Mouse (Mus musculus): ENCODE results near the gene Ugt1a6b.
"Not testable (repeated sequence)": the region's sequence is repeated elsewhere in the genome, so short reads cannot be mapped to it uniquely, and the experiment has no call there.

The Ugt1a6b gene

DNA sequence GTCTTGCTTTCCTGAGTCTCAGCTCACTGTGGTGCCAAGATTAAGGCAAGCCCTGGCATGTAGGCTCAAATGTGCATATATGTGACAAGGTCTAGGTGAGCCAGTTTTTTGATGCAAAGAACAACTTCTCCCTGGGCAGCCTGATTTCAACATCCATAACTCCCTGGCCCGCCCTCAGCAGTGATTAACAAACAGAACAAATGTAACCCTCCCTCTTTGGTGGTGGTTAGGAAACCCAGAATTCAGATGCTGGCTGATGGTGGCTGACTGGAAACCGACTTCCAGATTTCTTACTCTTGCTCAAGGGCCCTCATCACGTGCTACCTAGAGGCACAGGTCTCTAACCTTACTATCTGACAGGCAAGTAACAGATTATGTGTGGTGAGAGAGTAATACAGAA is at the start of gene Ugt1a6b:
Gene Ugt1a6b (plus strand): TSS at position 234 of the 400 bp plus-strand sequence.
- DNase-seq = not testable (repeated sequence)

DNA sequence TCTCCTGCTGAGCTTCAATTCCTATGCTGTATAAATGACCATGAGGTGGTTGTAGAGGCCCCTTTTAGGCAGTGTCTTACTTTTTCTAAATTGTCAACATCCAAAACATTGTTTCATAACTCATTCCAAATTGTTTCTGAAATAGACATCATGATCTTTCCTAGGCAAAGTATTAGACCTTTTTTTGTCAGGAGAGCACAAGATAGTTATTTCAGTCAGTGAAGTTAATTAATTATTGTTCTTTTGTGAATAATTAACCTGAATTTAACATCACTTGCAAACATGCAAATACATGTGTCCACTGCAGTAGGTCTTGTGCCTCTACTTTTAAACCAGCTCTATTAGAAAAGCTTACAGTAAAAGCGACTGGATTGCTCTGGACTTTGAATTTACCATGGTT is 48.0 kb upstream of the Ugt1a6b start, which contains the start of gene Ugt1a10:
Gene Ugt1a10 (plus strand): TSS at position 301 of the 400 bp plus-strand sequence.
- DNase-seq = no peak

DNA sequence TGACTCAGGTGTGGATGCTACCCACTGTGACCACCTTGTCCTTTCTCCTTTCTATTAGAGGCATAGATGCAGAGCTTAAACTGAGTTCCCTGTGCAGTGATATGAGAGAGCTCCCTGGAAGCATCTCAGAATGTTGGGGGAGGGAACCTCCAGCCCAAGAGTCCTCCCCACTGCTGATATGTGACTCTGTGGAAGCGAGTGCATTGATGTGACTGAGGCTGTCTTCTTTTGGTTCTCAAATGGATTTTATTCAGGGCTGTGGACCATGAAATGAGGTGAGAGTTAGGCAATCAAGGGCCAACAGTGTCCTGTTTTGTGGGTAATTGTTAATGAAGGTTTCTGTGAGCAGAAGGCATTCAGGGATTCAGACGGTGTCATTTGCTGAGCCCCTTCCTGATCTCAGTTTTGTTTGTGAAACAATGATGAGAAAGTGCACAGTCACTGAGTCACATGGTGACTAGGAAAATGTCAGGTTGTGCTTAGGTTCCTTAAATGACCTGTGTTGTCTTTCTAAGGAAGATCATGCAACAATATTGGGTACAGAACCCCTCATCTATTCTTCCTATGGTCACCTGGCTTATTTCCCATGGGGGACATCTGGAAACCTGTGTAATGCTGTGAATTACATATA is 36.5 kb upstream of the Ugt1a6b start:
- DNase-seq = not testable (repeated sequence)

DNA sequence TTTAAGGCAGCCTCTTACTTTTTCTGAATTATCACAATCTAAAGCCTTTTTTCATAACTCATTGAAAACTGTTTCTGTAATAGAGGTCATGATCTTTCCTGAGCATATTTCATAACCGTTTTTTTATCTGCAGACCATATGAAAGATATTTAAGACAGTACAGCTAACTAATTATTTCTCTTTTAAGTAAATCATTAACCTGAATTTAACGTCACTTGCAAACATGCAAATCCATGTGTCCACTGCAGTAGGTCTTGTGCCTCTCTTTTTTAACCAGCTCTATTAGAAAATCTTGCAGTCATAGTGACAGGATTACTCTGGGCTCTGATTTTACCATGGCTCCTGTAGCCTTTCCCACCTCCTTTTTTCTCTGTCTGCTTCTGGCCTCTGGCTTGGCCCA is 32.6 kb upstream of the Ugt1a6b start, which contains the start of gene Ugt1a9:
Gene Ugt1a9 (plus strand): TSS at position 306 of the 400 bp plus-strand sequence.
- no peak for DNase-seq

DNA sequence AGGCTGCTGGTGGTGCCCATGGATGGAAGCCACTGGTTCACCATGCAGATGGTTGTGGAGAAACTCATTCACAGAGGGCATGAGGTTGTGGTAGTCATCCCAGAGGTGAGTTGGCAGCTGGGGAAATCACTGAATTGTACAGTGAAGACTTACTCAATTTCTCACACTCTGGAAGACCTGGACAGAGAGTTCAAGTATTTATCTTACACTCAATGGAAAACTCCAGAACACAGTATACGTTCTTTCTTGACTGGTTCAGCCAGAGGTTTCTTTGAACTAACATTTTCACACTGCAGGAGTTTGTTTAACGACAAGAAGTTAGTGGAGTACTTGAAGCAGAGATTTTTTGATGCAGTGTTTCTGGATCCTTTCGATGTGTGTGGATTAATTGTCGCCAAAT is 32.1 kb upstream of the Ugt1a6b start:
- DNase-seq = no peak

DNA sequence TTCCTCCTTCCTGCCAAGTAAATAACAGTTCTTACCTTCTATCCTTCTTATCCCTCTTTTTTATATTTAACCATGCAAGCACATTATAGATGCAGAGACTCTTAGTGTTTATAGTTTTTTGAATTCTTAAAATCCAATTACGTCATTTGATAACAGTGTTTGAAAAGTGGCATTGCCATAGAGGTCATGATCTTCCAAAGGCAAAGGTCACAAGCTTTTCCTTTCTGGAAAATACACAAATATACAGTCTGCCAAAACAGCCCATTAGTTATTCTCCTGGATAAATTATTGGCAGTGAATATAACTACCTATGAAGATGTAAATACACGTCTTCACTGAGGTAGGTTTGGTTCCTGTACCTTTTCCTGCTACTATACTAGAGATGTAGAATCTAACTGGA is 28.6 kb upstream of the Ugt1a6b start:
- DNase-seq = no peak

DNA sequence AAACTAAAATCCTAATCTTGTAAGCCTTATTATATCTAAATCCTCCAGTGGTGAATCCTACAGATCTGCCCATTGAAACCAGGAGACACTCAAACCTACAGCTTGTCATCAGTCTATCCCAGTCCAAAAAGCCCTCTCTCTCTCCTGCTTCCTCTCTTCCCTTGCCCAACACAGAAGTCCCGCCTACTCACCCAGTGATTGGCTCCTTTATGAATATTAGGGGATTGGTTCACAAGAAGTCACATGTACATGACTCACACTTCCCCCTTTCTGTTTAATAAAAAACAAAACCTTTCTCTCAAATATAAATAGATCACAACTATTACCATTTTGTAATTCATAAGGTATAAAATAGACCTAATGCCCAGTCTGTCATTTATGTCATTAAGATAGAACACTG is 25.9 kb upstream of the Ugt1a6b start:
- no peak for DNase-seq

DNA sequence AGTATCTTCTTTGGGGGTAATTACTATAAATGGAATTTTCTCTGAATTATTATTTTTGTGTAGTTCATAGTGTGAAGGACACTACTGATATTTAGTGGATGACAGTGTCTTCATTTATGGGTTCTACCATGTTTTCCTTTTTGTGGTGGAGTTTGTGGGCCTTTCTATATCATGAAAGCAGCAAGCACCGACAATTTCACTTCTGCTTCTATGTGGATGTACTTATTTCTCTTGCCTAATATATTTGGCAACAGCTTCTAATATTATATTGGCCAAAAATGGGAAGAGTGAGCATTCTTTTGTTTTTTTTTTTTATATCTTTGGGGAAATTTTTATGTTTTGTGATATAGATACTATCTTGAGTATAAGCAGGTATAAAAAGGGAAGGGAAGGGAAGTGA is 21.4 kb upstream of the Ugt1a6b start:
- DNase-seq = no peak

DNA sequence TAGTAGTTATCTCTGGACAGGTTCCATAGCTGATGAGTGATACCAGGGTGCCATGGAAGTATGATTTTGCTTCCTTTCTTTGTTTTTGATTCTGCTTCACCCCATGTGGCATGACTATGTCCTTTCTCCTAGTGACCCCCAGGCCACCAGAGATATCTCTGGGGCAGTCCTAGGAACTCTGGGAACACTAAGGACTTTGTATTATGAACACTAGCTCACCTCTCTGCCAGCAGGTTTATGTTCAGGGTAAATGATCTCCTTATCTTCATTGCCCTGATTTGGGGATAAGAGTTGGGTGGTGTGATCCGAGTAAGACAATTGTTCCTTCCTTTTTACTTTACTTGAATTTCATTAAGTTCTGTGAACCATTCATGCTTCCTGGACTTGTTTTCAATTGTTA is 16.9 kb upstream of the Ugt1a6b start:
- no peak for DNase-seq

DNA sequence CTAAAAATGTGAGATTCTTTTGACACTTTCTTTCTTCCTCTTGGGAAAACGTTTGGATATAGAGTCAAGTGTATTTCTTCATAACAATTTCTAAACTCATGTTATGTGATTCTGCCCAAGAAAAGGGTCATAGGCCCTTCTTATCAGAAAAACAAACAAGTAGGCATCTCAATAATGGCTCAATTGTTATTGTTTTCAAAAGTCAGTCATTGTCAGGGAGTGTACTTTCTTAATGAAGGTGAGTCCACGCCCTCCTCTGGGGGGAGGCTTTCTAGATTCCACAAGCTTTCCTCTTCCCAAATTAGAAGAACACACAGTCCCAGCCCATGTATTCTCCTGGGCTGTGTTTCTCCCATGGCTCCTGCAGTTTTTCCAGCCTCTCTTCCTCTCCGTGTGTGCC is 15.5 kb upstream of the Ugt1a6b start, which contains the start of gene Ugt1a8:
Gene Ugt1a8 (plus strand): TSS at position 301 of the 400 bp plus-strand sequence.
- no peak for DNase-seq

DNA sequence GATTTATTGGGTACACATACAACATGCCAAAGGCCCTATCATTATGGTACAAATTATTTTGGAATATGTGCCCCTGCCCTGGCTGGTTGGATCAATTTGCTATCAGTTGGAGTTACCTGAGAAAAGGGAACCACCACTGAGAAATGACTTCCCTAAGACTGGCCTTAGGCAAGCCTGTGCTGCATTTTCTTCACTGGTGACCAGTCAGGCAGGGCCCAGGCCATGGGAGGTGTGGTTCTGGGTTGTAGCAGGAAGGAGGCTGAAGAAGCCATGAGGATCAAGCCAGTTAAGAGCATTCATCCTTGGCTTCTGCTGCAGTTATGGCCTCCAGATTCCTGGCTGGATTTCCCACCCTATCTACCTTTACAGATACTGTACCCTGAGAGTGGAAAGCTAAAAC is 10.7 kb upstream of the Ugt1a6b start:
- no peak for DNase-seq

DNA sequence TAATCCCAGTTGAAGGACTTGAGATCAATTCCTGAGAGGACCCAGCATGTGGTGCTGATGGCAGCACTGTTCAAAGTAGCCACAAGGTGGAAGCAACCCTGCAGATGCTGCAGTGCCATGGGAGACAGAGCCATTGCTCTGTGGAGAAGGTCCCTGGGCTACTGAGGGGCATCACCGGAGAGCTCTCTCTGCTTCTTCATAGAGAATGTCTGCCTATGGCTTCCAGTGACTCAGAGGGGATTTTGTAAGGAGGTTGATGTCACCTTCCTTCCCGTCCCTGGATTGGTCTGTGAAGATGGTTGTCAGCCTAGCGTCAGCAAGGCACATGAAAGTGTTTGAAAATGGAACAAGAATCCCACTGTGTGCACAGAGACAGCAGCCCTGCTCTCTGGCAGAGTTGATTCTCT is 8.8 kb upstream of the Ugt1a6b start:
- DNase-seq = not testable (repeated sequence)

DNA sequence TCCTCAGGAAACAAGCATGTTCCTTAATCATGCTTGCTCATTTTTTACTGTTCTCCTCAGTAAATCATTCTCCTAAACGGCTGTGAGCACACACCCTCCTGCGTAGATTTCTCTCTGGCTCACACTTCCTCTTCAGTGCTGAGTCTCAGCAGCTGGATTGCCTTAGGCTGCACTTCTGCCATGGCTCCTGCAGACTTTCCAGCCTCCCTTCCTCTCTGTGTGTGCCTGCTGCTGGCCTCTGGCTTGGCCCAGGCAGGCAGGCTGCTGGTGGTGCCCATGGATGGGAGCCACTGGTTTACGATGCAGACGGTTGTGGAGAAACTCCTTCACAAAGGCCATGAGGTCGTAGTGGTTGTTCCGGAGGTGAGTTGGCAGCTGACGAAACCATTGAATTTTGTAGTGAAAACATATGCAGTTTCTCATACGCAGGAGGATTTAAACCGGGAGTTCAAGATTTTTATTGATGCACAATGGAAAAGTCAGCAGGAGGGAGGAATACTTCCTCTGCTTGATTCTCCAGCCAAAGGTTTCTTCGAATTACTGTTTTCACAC is 8.0 kb upstream of the Ugt1a6b start, which contains the start of gene Ugt1a7c:
Gene Ugt1a7c (plus strand): TSS at position 122 of the 552 bp plus-strand sequence.
- DNase-seq = no peak

DNA sequence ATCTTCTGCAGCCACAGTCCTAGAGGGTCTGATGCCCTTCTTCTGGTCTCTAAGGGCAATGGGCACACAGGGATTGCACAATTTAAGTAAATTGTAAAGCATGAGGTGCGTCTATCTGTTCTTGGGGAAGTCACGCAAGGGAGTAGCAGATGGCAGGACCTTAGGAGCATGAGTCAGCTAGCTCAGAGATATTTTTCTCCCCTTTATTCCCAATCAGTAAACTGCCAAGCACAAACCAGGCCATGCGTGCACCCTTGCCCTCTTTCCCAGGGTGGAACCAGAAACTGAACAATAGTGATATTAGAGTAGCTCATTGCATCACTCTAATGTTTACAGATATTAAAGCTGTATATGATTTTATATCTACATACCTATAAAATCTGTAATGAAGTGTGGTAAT is 4.5 kb upstream of the Ugt1a6b start:
- DNase-seq = not testable (repeated sequence)

DNA sequence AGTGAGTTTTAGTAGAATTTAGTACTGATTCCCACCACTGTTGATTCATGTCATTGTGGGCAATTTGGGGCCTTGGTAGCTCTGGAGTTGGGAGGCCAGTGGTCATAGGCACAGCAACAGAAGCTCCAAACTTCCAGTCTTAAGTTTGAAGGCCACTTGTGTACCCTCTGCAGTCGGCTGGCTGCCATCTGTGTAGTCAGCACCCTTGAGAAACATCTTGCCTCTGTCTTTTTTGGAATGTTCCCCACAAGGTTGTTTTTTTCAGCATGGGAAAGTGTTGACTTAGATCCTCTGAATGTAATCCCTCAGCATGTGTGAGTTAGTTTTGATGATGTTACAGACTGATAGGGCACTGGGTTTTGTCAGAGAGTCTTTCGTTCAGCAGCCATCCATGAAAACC is 3.4 kb upstream of the Ugt1a6b start:
- DNase-seq = not testable (repeated sequence)

DNA sequence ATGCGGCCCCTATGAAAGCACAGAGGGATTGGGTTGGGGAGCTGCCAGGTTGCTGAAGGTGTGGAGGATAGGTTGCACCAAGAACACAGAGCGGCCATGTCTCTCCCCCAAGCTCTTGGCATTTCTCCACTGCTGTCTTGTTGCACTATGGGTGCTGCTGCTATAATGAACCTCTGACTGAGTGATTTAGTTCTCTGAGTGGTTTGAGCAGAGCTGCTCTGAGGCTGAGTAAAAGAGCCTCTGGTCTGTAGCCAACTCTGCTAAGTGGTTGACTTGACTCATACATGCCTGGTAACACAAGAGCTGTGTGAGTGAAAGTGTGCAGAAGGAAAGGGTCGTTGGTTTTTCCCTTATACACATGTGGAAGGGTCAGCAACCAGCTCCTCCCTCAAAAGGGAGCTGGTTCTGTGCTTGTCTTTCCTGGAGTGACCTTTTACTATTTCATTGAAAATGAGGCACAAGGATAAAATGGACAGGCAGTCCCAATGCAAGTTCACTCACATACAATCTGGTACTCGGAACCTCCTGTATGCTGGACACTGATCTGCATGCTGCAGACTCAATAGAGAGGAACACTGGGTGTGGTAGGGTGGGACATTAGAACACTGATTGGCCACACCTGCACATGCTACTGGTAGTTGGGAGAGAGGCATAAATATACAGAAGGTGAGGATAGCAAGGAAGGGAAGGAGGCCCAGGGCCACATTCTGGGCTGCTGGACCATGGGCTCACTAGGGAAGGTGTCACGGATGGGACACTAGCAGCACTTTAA is 831 bp downstream of the Ugt1a6b start:
- not testable (repeated sequence) for DNase-seq

DNA sequence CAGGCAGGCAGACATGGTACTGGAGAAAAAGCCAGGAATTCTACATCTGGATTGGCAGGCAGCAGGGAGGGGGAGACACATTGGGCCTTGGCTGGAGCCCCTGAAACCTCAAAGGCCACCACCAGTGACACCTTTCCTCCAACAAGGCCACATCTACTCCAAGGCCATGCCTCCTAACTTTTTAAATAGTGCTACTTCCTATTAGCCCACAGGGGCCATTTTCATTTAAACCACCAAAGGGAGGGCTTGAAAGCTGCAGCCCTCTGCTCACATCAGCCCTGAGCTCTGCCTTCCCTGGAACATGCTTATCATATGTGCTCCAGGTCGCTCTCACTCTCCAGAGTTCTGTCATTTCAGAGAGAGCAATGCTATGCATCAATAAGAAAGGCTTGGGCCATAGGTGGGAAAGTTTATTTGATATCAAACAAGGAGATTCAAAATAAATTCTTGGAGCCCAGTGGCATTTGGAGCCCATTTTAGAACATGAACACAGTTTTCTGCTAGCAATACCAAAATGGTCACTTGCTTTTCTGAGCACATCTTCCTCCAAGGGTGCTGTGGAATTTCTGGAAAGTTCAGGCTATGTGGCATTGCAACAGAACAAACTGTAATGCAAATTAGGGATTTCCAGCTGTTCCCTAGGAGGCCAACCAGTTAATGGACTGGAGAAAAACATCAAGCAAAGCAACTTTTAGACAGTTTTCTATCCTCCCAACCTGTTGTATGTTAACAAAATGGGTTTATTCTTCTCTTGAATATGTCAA is 1.8 kb downstream of the Ugt1a6b start:
- DNase-seq = no peak

DNA sequence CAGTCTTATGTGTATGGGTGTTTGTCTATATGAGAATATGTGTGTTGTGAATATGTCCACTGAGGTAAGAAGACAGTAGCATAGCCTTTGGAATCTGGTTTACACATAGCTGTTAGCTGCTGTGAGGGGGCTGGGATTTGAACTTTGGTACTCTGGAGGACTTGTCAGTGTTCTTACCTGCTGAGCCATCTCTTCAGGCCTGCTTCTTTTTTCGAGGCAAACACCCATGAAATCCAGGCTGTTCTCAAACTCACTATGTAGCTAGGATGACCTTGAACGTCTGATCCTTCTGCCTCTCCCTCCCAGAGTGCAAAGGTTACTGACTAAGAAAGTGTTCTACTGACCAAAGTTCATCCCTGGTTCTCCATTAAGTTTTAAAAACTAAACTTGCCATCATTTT is 2.6 kb downstream of the Ugt1a6b start:
- no peak for DNase-seq

DNA sequence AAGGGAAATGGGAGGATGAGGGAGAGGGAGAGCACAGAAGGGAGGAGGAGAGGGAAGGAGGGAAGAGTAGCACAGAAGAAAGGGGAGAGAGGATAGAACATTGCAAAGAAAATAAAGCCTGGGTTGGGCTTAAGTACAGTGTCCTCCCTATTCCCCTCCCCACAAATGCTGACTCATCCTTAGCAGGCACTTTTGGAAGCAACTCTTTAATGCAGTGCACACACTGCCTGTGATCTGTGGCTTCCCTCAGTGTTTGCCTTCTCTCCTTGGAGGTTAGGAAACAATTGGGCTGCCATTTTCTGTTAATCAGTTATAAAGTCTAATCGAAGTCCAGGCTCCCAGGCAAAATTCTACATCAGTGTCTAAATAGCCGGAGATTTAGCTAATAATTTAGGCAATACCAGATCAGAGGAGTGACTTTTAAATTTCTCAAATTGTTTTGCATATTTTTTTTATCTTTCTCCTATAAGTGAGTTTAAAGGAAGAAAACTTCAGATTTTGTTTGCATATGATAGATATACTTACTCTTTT is 6.0 kb downstream of the Ugt1a6b start:
- DNase-seq = not testable (repeated sequence)

DNA sequence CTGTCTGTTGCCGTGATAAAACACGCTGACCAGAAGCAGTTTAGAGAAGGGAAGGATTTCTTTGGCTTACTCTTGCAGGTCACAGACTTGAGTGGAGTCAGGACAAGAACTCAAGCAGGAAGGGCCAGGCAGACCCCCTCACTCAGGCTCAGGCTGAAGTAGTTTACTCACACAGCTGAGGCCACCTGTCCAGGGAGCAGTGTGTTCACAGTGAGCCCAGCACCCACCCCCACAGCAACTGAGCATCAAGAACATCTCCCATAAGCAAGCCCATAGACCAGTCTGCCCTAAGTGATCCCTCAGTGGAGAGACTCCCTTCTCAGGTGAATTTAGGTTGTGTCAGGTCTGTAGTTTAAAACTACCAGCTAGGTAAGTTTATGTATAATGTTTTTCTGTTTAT is 6.6 kb downstream of the Ugt1a6b start:
- not testable (repeated sequence) for DNase-seq

DNA sequence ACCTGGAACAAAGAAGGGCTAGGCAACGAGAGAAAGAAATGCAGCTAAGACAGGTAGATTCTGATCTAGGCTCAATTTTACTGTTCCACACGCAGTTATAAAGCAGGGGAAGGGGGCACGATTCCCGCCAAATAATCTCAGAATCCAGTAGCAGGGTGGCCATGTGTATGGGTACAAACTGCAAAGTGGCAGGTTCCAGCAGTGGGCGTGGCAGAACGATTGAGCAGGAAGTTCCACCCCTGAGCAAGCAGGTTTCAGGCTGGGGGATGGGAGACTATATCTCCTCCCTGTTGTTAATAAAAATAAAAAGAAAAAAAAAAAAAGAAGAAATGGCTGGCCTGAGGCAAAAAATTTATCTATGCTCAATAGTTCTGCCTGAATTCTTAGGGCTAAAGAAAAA is 9.7 kb downstream of the Ugt1a6b start:
- DNase-seq = not testable (repeated sequence)

DNA sequence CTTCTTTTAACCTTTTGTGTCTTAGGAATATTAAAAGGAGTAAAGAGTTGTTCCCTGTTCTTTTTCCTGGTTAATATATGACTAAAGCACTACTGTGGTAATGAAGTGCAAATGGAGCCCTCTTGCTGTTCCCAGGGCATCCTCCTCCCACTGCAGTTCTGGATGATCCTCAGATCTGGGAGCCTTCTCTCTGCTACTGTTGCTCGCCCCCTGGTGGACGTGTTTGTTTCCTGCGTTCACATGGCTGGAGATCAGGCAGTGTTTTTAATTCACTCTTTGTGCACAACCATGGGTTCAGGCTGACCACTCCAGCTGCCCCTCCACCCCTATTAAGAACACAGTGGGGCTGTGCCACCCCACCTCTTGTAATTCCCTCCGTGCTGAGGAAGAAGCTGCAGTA is 17.5 kb downstream of the Ugt1a6b start:
- DNase-seq = not testable (repeated sequence)

DNA sequence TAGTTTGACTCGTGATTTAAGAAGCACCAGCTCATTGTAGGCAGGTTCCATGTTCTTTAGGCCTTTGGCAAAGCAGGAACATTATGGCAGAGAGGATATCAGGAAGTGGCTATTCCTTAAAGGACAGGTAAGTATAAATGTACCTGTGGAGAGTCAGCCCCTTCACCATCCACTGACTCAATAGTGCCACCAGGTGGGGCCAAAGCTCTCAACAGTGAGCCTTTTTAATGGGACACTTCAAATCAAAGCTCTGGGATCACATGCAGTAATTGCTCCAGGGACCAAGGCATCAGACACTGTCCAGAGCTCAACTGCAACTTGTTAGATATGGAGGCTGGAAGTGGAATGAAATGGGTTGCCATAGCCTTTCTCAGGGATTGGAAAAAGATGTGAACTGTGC is 18.5 kb downstream of the Ugt1a6b start:
- DNase-seq = not testable (repeated sequence)
